7 mouse cellular contexts compared by ENCODE assay signal in the genomic region with DNA sequence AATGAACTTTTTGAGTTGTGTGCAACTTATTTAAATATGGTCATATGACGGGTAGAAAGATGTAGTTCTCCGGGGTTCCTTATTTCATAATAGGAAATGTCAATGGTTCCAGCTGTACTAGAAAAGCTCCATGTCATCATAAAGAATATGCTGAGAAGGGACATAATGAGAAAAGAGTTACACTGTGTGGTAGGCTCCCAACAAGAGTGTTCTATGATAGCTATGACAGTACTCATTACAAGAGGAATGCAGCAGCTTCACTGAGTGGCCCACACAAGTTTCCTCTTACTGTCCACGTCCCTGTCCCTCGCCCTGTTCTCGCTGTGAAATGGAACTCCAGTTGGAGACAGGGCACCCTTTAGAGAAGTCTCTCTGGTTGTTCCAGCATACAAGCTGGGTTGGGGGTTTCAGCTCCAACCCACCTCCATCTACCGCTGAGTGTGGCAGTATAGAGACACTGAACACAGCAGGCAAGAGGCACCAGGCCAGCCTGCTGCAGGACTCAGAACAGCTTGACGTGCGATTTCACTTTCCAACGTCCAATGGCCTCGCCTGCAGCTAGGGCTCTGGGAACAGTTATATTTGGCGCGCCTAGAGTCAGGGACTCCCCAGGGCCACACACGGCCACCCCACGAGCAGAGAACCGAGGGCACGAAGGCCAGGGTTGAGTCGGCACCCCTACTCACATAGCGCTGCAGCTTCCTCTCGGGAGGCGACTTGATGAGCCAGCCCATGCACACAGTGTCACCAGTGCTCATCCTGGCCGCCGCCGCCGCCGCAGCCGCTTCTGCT. TPM values are rescaled to one million over a fixed set of nuclear protein-coding genes. Genes with fewer than 3 reads are reported as not detected.
A peak's percentile ranks its signal among the peaks of the same experiment; 100 is the strongest.
DNase-seq lines count a peak whose midpoint lies in the region; ATAC-seq and TF ChIP-seq lines count a peak whose summit lies in the region.

No protein-coding gene starts in this region.

- peak overlapping the region; percentile 65 for H3K9ac ChIP-seq in heart, embryonic 11.5 days (ENCODE audit: low read depth, low read length)
- no peak overlapping the region for H3K9ac ChIP-seq in kidney, embryonic 14.5 days (ENCODE audit: low read depth, low read length)
- H3K9ac ChIP-seq in lung, embryonic 16.5 days (ENCODE audit: low read length): peak overlapping the region; percentile 67

- WGBS in heart, embryonic 11.5 days (ENCODE audit: insufficient replicate concordance): 22% methylated on average over 26 of the region's 26 CpGs
- 28% methylated on average over 26 of the region's 26 CpGs for WGBS in kidney, embryonic 14.5 days
- 16% methylated on average over 26 of the region's 26 CpGs for WGBS in lung, embryonic 16.5 days

- H3K9me3 ChIP-seq in E14TG2a.4 (ENCODE audit: low read length): no peaks in the 10 kb centered on the region
- H3K9me3 ChIP-seq in heart, embryonic 11.5 days (replicated peaks; ENCODE audit: control insufficient read depth, low read length): no peaks in the 10 kb centered on the region
- H3K9me3 ChIP-seq in kidney, embryonic 14.5 days (ENCODE audit: control insufficient read depth, low read length): no peaks in the 10 kb centered on the region
- H3K9me3 ChIP-seq in lung, embryonic 16.5 days (ENCODE audit: control insufficient read depth, low read length): no peaks in the 10 kb centered on the region

- no peaks in the 10 kb centered on the region for H3K27me3 ChIP-seq in E14TG2a.4 (ENCODE audit: insufficient read depth, low read length)
- no peaks in the 10 kb centered on the region for H3K27me3 ChIP-seq in heart, embryonic 11.5 days (ENCODE audit: control insufficient read depth, insufficient read depth, low read length)
- H3K27me3 ChIP-seq in kidney, embryonic 14.5 days (ENCODE audit: control insufficient read depth, insufficient read depth, low read length): no peaks in the 10 kb centered on the region
- no peaks in the 10 kb centered on the region for H3K27me3 ChIP-seq in lung, embryonic 16.5 days (ENCODE audit: control insufficient read depth, insufficient read depth, low read depth, low read length)

- no peaks in the 10 kb centered on the region for H3K36me3 ChIP-seq in E14TG2a.4 (ENCODE audit: insufficient read depth, low read length)
- H3K36me3 ChIP-seq in heart, embryonic 11.5 days (ENCODE audit: control insufficient read depth, insufficient read depth, low read length): no peaks in the 10 kb centered on the region
- H3K36me3 ChIP-seq in kidney, embryonic 14.5 days (ENCODE audit: control insufficient read depth, insufficient read depth, low read length): no peaks in the 10 kb centered on the region
- no peaks in the 10 kb centered on the region for H3K36me3 ChIP-seq in lung, embryonic 16.5 days (ENCODE audit: control insufficient read depth, insufficient read depth, low read length)

- H3K4me1 ChIP-seq in E14TG2a.4 (replicated peaks; ENCODE audit: low read depth, low read length): peaks cover 4% of the 10 kb centered on the region; the same call in 1 of the 2 replicates
- no peaks in the 10 kb centered on the region for H3K4me1 ChIP-seq in heart, embryonic 11.5 days (ENCODE audit: control insufficient read depth, insufficient read depth, low read length)
- H3K4me1 ChIP-seq in kidney, embryonic 14.5 days (ENCODE audit: control insufficient read depth, insufficient read depth, low read length): no peaks in the 10 kb centered on the region
- no peaks in the 10 kb centered on the region for H3K4me1 ChIP-seq in lung, embryonic 16.5 days (replicated peaks; ENCODE audit: control insufficient read depth, insufficient read depth, low read length)

- no peak overlapping the region for H3K27ac ChIP-seq in heart, embryonic 11.5 days (ENCODE audit: low read depth, low read length)
- H3K27ac ChIP-seq in kidney, embryonic 14.5 days (ENCODE audit: low read depth, low read length): no peak overlapping the region
- H3K27ac ChIP-seq in lung, embryonic 16.5 days (ENCODE audit: low read length): peak overlapping the region; percentile 51

- peak overlapping the region; percentile 69 for H3K4me3 ChIP-seq in E14TG2a.4 (replicated peaks; ENCODE audit: low read length)
- peak overlapping the region; percentile 53 for H3K4me3 ChIP-seq in heart, embryonic 11.5 days (ENCODE audit: low read depth, low read length)
- H3K4me3 ChIP-seq in kidney, embryonic 14.5 days (ENCODE audit: low read length): peak overlapping the region; percentile 40
- H3K4me3 ChIP-seq in lung, embryonic 16.5 days (ENCODE audit: low read length): peak overlapping the region; percentile 62

- TF ChIP-seq CTCF in E14TG2a.4 (conservative IDR thresholded peaks at IDR 0.05; ENCODE audit: low read length): no peak

- peak overlapping the region; percentile 64 for H3K4me2 ChIP-seq in heart, embryonic 11.5 days
- H3K4me2 ChIP-seq in kidney, embryonic 14.5 days (replicated peaks; ENCODE audit: low read depth, low read length): peak overlapping the region; percentile 49
- H3K4me2 ChIP-seq in lung, embryonic 16.5 days (ENCODE audit: low read depth, low read length): peak overlapping the region; percentile 53

- peak; percentile 52; the same call in 1 of the 2 replicates for ATAC-seq in heart, embryonic 11.5 days (replicated peaks; ENCODE audit: insufficient number of reproducible peaks, low FRiP score, low TSS enrichment)
- peak; percentile 86 for ATAC-seq in kidney, embryonic 14.5 days (ENCODE audit: low FRiP score, low TSS enrichment)
- ATAC-seq in lung, embryonic 16.5 days (ENCODE audit: low read depth): peak; percentile 82

- peak; percentile 20 for DNase-seq in R1 (ENCODE audit: low read depth, low spot score)
- peak; percentile 25 for DNase-seq in embryo, embryonic 11 days
- DNase-seq in retina, embryonic 14.5 days (ENCODE audit: low spot score): peak; percentile 18

RNA-seq across cellular contexts. Expression of a gene that starts 1.1 kb away (rescaled TPM):
- polyA plus RNA-seq in heart, embryonic 11.5 days (2014; fragmentation: Nextera tagmentation; extraction: Ambion mirVana): 1.8 and 1.9 TPM in 2 replicates
- 0.89 and 1.1 TPM in 2 replicates for polyA plus RNA-seq in kidney, embryonic 14.5 days (2014; fragmentation: Nextera tagmentation; extraction: Ambion mirVana)
- polyA plus RNA-seq in lung, embryonic 16.5 days (2015; fragmentation: Nextera tagmentation; extraction: Ambion mirVana): 8.1 and 9.8 TPM in 2 replicates

RNA-seq across cellular contexts. Expression of a gene that starts 11.5 kb away (rescaled TPM):
- polyA plus RNA-seq in heart, embryonic 11.5 days (2014; fragmentation: Nextera tagmentation; extraction: Ambion mirVana): 74.0 and 79.2 TPM in 2 replicates
- 154 and 199 TPM in 2 replicates for polyA plus RNA-seq in kidney, embryonic 14.5 days (2014; fragmentation: Nextera tagmentation; extraction: Ambion mirVana)
- 99.6 and 108 TPM in 2 replicates for polyA plus RNA-seq in lung, embryonic 16.5 days (2015; fragmentation: Nextera tagmentation; extraction: Ambion mirVana)

RNA-seq across cellular contexts. Expression of a gene that starts 46.6 kb away (rescaled TPM):
- 22.3 and 25.2 TPM in 2 replicates for polyA plus RNA-seq in heart, embryonic 11.5 days (2014; fragmentation: Nextera tagmentation; extraction: Ambion mirVana)
- 38.2 and 40.4 TPM in 2 replicates for polyA plus RNA-seq in kidney, embryonic 14.5 days (2014; fragmentation: Nextera tagmentation; extraction: Ambion mirVana)
- 77.3 and 82.5 TPM in 2 replicates for polyA plus RNA-seq in lung, embryonic 16.5 days (2015; fragmentation: Nextera tagmentation; extraction: Ambion mirVana)
